9 mouse cellular contexts compared by ENCODE assay signal in genomic region chr6:25688927-25689519, GRCm38 (mm10). TPM values are rescaled to one million over a fixed set of nuclear protein-coding genes. Genes with fewer than 3 reads are reported as not detected.
A peak's percentile ranks its signal among the peaks of the same experiment; 100 is the strongest.
DNase-seq lines count a peak whose midpoint lies in the region; ATAC-seq lines count a peak whose summit lies in the region.
"Had no signal": no experiment of that assay in that cellular context is flagged by ENCODE, and none has a peak within 500 bp of the region (broad histone marks: within the 10 kb centered on the region; RNA-seq: fewer than 3 reads in every experiment).

No protein-coding gene starts in this region.

- 1% methylated on average over 25 of the region's 25 CpGs for WGBS in heart, embryonic 10.5 days
- WGBS in forebrain, embryonic 11.5 days = under 1% methylated on average over 25 of the region's 25 CpGs
- 2% methylated on average over 25 of the region's 25 CpGs for WGBS in intestine, embryonic 15.5 days
- WGBS in midbrain, embryonic 12.5 days = 1% methylated on average over 25 of the region's 25 CpGs

- no peaks in the 10 kb centered on the region for H3K36me3 ChIP-seq in heart, embryonic 10.5 days
- no peaks in the 10 kb centered on the region for H3K36me3 ChIP-seq in forebrain, embryonic 11.5 days (ENCODE audit: control insufficient read depth, insufficient read depth, low read length)
- no peaks in the 10 kb centered on the region for H3K36me3 ChIP-seq in intestine, embryonic 15.5 days
- H3K36me3 ChIP-seq in midbrain, embryonic 12.5 days = no peaks in the 10 kb centered on the region

- H3K9me3 ChIP-seq in heart, embryonic 10.5 days = no peaks in the 10 kb centered on the region
- no peaks in the 10 kb centered on the region for H3K9me3 ChIP-seq in forebrain, embryonic 11.5 days (ENCODE audit: control insufficient read depth, low read length)
- H3K9me3 ChIP-seq in intestine, embryonic 15.5 days = no peaks in the 10 kb centered on the region
- H3K9me3 ChIP-seq in midbrain, embryonic 12.5 days = no peaks in the 10 kb centered on the region

- peaks cover 10% of the 10 kb centered on the region for H3K4me1 ChIP-seq in heart, embryonic 10.5 days
- peaks cover 4% of the 10 kb centered on the region; the same call in 1 of the 2 replicates for H3K4me1 ChIP-seq in forebrain, embryonic 11.5 days (replicated peaks; ENCODE audit: control insufficient read depth, insufficient read depth, low read length)
- peaks cover 6% of the 10 kb centered on the region for H3K4me1 ChIP-seq in intestine, embryonic 15.5 days (replicated peaks)
- H3K4me1 ChIP-seq in midbrain, embryonic 12.5 days = peaks cover 9% of the 10 kb centered on the region

- peak overlapping the region; percentile 72 for H3K4me3 ChIP-seq in heart, embryonic 10.5 days
- peak overlapping the region; percentile 53 for H3K4me3 ChIP-seq in forebrain, embryonic 11.5 days (ENCODE audit: low read depth, low read length)
- peak overlapping the region; percentile 53 for H3K4me3 ChIP-seq in intestine, embryonic 15.5 days (replicated peaks)
- peak overlapping the region; percentile 60 for H3K4me3 ChIP-seq in midbrain, embryonic 12.5 days

- ATAC-seq in forebrain, embryonic 11.5 days (replicated peaks; ENCODE audit: low FRiP score) = peak; percentile 44
- ATAC-seq in intestine, embryonic 15.5 days = peak; percentile 64
- peak; percentile 44 for ATAC-seq in midbrain, embryonic 12.5 days (ENCODE audit: low FRiP score, low read depth)

- H3K27me3 ChIP-seq in heart, embryonic 10.5 days (ENCODE audit: insufficient read depth, poor library complexity, severe bottlenecking) = peaks cover 16% of the 10 kb centered on the region
- H3K27me3 ChIP-seq in forebrain, embryonic 11.5 days (ENCODE audit: control insufficient read depth, insufficient read depth, low read length) = peaks cover 6% of the 10 kb centered on the region; the same call in 1 of the 2 replicates
- H3K27me3 ChIP-seq in intestine, embryonic 15.5 days (replicated peaks) = peaks cover 14% of the 10 kb centered on the region
- peaks cover 18% of the 10 kb centered on the region for H3K27me3 ChIP-seq in midbrain, embryonic 12.5 days

- H3K4me2 ChIP-seq in forebrain, embryonic 11.5 days (ENCODE audit: low read depth, low read length, severe bottlenecking) = peak overlapping the region; percentile 92
- H3K4me2 ChIP-seq in intestine, embryonic 15.5 days (replicated peaks) = peak overlapping the region; percentile 99
- H3K4me2 ChIP-seq in midbrain, embryonic 12.5 days (replicated peaks) = peak overlapping the region; percentile 94

- H3K9ac ChIP-seq in forebrain, embryonic 11.5 days (ENCODE audit: low read length) = peak overlapping the region; percentile 70
- no peak overlapping the region for H3K9ac ChIP-seq in intestine, embryonic 15.5 days
- peak overlapping the region; percentile 59 for H3K9ac ChIP-seq in midbrain, embryonic 12.5 days (replicated peaks)

- H3K27ac ChIP-seq in heart, embryonic 10.5 days = no peak overlapping the region
- no peak overlapping the region for H3K27ac ChIP-seq in forebrain, embryonic 11.5 days (ENCODE audit: low read depth, low read length)
- no peak overlapping the region for H3K27ac ChIP-seq in intestine, embryonic 15.5 days
- H3K27ac ChIP-seq in midbrain, embryonic 12.5 days (replicated peaks) = no peak overlapping the region

- DNase-seq in heart, embryonic 10.5 days (ENCODE audit: low spot score) = peak; percentile 73
- no peak for DNase-seq in heart, postnatal 25 days (ENCODE audit: low spot score)
- peak; percentile 50 for DNase-seq in ZHBTc4 (ENCODE audit: low read depth, low spot score)
- peak; percentile 69 for DNase-seq in forebrain, embryonic 11.5 days (ENCODE audit: low spot score)
- peak; percentile 78 for DNase-seq in testis, postnatal 14 days (ENCODE audit: low spot score)
- no peak for DNase-seq in gastrocnemius, adult 18-20 months (ENCODE audit: low spot score)

- intact Hi-C loops in heart, postnatal 25 days (cut with DNase I) = no loop called here

RNA-seq across cellular contexts. Expression of gene Gpr37, which starts 1.5 kb away (rescaled TPM):
- 0.38 and 0.91 TPM in 2 replicates for polyA plus RNA-seq in heart, embryonic 10.5 days (2016; fragmentation: Nextera tagmentation; extraction: Ambion mirVana)
- under 1 TPM; 0.05 to 0.06 TPM for total RNA-seq in heart, postnatal 25 days (2021)
- polyA plus RNA-seq in forebrain, embryonic 11.5 days (2014; fragmentation: Nextera tagmentation; extraction: Ambion mirVana) = 0.76 and 1.3 TPM in 2 replicates
- 0.50 and 0.59 TPM in 2 replicates for polyA plus RNA-seq in intestine, embryonic 15.5 days (2015; fragmentation: Nextera tagmentation; extraction: Ambion mirVana)
- polyA plus RNA-seq in midbrain, embryonic 12.5 days (2016; fragmentation: Nextera tagmentation; extraction: Ambion mirVana) = 0.92 and 1.2 TPM in 2 replicates
- under 1 TPM in 1 of 2 experiments, not detected in 1; 0.05 TPM for total RNA-seq in gastrocnemius, adult 18-20 months (2021)
- total RNA-seq: hematopoietic stem cell, adult 5-6 weeks had no signal

Comparison
In these comparisons a context has a peak if more than half of its experiments do, and no peak if none do; other contexts are left out.
1. DNase-seq: peak in heart, embryonic 10.5 days (single experiment), ZHBTc4 (single experiment), forebrain, embryonic 11.5 days (single experiment) and testis, postnatal 14 days (single experiment); none in heart, postnatal 25 days (single experiment) and gastrocnemius, adult 18-20 months (single experiment).
2. Peak in every context shown above with its lines, with median percentiles within 50 percentile points of each other: H3K4me3 ChIP-seq, ATAC-seq and H3K4me2 ChIP-seq.